Mouse (Mus musculus) lung, postnatal 36 days (tissue): ENCODE measurements around the gene Ikzf1.
A peak's percentile ranks its signal among the peaks of the same experiment; 100 is the strongest.

Experiments used
- DNase-seq: peaks from one replicate; pipeline ENCODE4 v3.0.0; 2022; ENCODE audit warnings: mixed read lengths

Gene Ikzf1

GRCm38 (mm10) chr11:11684930-11685852 is at the start of gene Ikzf1:
TSS of gene Ikzf1 (plus strand) at chr11:11685003.
- no peak for DNase-seq

- DNase-seq, result no peak
These were observed 40.5 kb upstream of the Ikzf1 start for GRCm38 (mm10) chr11:11644303-11644702.

- DNase-seq, result no peak
These were observed 28.4 kb upstream of the Ikzf1 start for GRCm38 (mm10) chr11:11656388-11656787.

- peak; percentile 20 for DNase-seq
These were observed 27.7 kb upstream of the Ikzf1 start for GRCm38 (mm10) chr11:11656995-11657530.

- DNase-seq, result no peak
These were observed 27.2 kb upstream of the Ikzf1 start for GRCm38 (mm10) chr11:11657634-11658033.

- DNase-seq, result no peak
These were observed 26.0 kb upstream of the Ikzf1 start for GRCm38 (mm10) chr11:11658834-11659233.

GRCm38 (mm10) chr11:11660651-11661050 is 24.2 kb upstream of the Ikzf1 start:
- no peak for DNase-seq

- DNase-seq, result no peak
These were observed 17.4 kb upstream of the Ikzf1 start for GRCm38 (mm10) chr11:11667254-11667921.

- DNase-seq, result no peak
These were observed 16.9 kb upstream of the Ikzf1 start for GRCm38 (mm10) chr11:11667922-11668290.

GRCm38 (mm10) chr11:11672974-11673373 is 11.8 kb upstream of the Ikzf1 start:
- no peak for DNase-seq

GRCm38 (mm10) chr11:11675063-11675462 is 9.7 kb upstream of the Ikzf1 start:
- DNase-seq, result no peak

GRCm38 (mm10) chr11:11676068-11676741 is 8.6 kb upstream of the Ikzf1 start:
- DNase-seq, result no peak

- DNase-seq, result no peak
These were observed 7.6 kb upstream of the Ikzf1 start for GRCm38 (mm10) chr11:11677165-11677564.

GRCm38 (mm10) chr11:11678972-11679371 is 5.8 kb upstream of the Ikzf1 start:
- no peak for DNase-seq

GRCm38 (mm10) chr11:11684056-11684929 is 510 bp upstream of the Ikzf1 start:
- DNase-seq, result no peak

- peak; percentile 84 for DNase-seq
These were observed 1.1 kb downstream of the Ikzf1 start for GRCm38 (mm10) chr11:11685853-11686395.

- no peak for DNase-seq
These were observed 1.8 kb downstream of the Ikzf1 start for GRCm38 (mm10) chr11:11686569-11687051.

GRCm38 (mm10) chr11:11687551-11688185 is 2.9 kb downstream of the Ikzf1 start:
- no peak for DNase-seq

- peak; percentile 33 for DNase-seq
These were observed 4.0 kb downstream of the Ikzf1 start for GRCm38 (mm10) chr11:11688766-11689330.

GRCm38 (mm10) chr11:11689701-11690058 is 4.9 kb downstream of the Ikzf1 start:
- no peak for DNase-seq
